Mouse (Mus musculus) spleen, adult 2 months (tissue): ENCODE measurements around the gene Siva1.

Source experiments
- CTCF ChIP-seq: fragments of 200-500 bp; IDR thresholded peaks from 2 replicates; pipeline ENCODE4 v1.5.1; 2011; ENCODE audit warnings: mild to moderate bottlenecking, inconsistent platforms; ENCODE audit not compliant: insufficient read depth, insufficient read length, insufficient replicate concordance; ENCODE audit errors: extremely low read depth
- POLR2A ChIP-seq: fragments of 200-500 bp; IDR thresholded peaks from 2 replicates; pipeline ENCODE4 v1.6.1; 2011; ENCODE audit warnings: low read depth, low read length, inconsistent platforms

GRCm38 (mm10) chr12:112658619-112659018 lies 14.1 kb downstream of the Siva1 start:
- TF ChIP-seq POLR2A (no peak), CTCF (no peak)
